Mouse (Mus musculus): ENCODE data around the gene Gm49333.
"Not testable (repeated sequence)": the region's sequence is repeated elsewhere in the genome, so short reads cannot be mapped to it uniquely, and the experiment has no call there.

The Gm49333 gene

GRCm38 (mm10) chr16:20628871-20629391, 17.5 kb downstream of the Gm49333 start:
- no peak for DNase-seq (ENCODE audit: low spot score)

DNA sequence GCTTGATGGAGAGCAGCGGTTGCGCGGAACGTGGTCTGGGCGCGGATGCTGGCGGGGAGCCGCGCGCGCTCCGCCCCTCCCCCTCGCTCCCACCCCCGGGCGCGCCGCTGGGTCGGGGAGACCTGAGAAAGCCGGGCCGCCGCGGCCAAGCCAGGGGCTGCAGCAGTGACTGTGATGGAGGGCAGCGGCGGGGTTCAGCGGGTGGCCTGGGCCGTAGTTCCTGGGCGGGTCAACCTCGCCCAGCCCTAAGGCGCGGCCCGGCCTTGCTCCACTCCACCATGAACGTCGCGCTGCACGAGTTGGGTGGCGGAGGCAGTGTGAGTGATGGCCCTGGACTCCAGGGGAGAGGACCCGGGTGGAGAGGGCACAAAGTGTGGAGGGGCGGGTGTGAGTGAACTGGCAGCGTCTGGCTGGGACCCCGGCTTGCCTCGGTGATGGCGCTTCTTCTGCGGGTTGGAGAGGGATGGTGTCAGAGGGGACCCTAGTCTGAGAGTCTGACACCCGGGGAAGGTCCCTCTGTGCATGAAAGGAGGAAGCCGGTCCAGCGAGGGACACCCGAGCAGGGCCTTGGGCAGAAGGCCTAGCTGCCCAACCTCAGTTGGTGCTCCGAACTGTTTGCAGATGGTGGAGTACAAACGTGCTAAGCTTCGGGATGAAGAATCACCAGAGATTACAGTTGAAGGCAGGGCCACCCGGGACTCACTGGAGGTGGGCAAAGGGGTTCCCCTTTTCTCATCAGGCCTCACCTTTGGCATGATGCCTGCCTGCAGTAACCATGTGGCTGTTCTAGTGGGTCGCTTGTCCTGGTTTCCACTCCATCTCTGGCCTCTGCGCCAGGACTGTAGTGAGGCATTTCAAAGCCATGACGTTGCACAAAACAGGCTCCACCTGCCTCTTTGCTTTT, 18.6 kb downstream of the Gm49333 start, which contains the start of gene Ece2:
Ece2 (plus strand) TSS at position 98 of the 904 bp plus-strand sequence.
- DNase-seq (ENCODE audit: low spot score) = no peak

DNA sequence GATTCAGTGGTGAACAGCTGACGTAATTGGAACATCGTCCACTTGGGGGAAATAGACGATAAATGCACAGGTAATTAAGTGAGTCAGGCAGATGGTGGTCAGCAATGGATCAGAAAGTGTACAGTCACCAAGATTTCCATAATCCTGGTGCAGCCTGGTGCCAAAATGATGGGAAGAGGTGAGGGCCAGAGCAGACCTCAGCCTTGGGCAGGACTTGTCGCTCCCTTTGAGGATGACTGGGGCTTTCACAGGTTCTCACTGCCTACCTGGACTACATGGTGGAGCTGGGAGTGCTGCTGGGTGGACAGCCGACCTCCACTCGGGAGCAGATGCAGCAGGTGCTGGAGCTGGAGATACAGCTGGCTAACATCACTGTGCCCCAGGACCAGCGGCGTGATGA, 26.0 kb downstream of the Gm49333 start:
- DNase-seq (ENCODE audit: low spot score) = no peak

- DNase-seq (ENCODE audit: low spot score) = no peak
These were observed 27.0 kb downstream of the Gm49333 start for GRCm38 (mm10) chr16:20638367-20638766.

GRCm38 (mm10) chr16:20642161-20642560, 30.8 kb downstream of the Gm49333 start:
- DNase-seq (ENCODE audit: low spot score) = peak; percentile 70

- DNase-seq (ENCODE audit: low spot score) = no peak
These were observed 32.5 kb downstream of the Gm49333 start for GRCm38 (mm10) chr16:20643911-20644310.

GRCm38 (mm10) chr16:20651076-20651946, 39.9 kb downstream of the Gm49333 start, which contains the start of gene Psmd2:
Gene Psmd2, plus strand, starts transcription at chr16:20651652.
- peak; percentile 97 for DNase-seq (ENCODE audit: low spot score)

DNA sequence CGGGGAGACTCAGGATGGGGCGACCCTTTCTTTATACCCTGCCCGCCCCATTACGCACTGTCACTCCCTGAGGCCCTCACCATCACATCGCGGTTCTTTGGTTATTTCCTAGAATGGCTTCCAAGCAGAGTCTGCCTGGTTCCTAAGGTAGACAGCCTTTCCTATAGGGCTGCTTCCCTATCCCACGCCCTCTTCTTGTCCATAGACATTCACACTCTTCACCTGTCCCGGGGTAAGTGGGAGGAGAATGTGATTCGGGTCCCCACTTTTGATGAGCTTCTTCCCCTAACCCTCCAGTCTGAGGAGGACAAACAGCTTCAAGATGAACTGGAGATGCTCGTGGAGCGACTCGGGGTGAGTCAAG, 40.5 kb downstream of the Gm49333 start:
- DNase-seq (ENCODE audit: low spot score) = no peak

DNA sequence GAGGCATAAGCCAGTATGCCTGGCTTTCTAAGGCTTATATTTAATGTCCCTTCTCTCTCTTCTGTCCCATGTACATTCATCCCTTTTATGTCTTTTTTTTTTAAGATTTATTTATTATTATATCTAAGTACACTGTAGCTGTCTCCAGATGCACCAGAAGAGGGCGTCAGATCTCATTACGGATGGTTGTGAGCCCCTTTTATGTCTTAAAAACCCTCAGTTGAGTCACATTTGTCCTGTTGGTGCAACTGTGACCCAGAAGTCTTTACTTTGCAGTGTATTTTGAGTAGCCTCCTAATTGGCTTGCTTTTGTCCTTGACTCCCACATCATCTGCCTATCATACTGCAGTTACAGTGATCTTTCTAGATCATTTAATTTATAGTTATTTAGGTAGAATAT, 41.9 kb downstream of the Gm49333 start:
- DNase-seq (ENCODE audit: low spot score) = no peak

- no peak for DNase-seq (ENCODE audit: low spot score)
These were observed 46.3 kb downstream of the Gm49333 start for GRCm38 (mm10) chr16:20657661-20658060.

GRCm38 (mm10) chr16:20668013-20668412, 56.6 kb downstream of the Gm49333 start, which contains the start of gene Eif4g1:
Gene Eif4g1, plus strand, starts transcription at chr16:20668313.
- not testable (repeated sequence) for DNase-seq (ENCODE audit: low spot score)

DNA sequence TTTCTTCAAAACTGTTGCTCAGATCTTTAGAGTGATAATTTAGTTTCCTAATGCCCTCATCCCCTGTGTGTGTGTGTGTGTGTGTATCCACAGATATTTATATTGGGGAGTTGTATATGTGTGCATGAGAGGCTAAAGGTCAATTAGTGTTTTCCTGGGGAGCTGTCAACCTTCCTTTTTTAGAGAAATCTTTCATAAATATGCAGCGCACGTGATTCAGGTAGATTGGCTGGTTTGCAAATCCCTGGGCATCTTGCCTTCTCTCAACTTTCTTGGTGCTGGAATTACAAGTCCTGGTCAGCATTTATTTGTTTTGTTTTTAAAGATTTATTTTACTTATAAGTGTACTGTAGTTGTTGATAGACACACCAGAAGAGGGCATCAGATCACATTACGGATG, 58.9 kb downstream of the Gm49333 start:
- DNase-seq (ENCODE audit: low spot score) = no peak

DNA sequence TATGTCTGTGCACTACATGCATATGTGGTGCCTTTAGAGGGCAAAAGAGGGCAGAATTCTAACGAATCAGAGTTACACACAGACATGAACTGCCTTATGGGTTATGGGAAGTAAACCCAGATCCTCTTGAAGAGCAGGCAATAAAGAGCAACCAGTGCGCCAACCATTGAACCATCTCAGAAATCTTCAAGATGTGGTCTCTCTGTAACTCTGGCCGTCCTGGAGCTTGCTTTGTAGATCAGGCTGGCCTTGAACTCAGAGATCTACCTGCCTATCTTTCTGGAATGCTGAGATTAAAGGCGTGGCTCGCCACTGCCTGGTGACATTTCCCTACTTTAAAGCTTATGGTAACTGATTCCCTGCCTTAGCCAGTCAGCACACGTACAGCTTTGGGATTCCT, 60.5 kb downstream of the Gm49333 start:
- DNase-seq (ENCODE audit: low spot score) = no peak

DNA sequence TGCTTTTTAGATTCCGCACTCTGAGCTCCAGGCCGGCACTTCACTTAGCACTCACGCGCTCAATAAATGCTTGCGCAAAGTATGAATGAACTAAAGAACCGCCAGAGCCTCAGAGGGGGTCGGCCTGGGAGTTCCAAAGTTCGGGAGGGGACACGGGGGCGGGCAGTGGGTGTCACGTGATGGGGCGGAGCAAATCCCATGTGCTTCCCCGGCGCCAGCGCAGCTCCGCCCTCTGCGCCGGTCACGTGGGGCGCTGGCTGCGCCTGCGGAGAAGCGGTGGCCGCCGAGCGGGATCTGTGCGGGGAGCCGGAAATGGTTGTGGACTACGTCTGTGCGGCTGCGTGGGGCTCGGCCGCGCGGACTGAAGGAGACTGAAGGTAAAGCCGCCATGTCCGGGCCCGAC, 61.1 kb downstream of the Gm49333 start:
- peak; percentile 96 for DNase-seq (ENCODE audit: low spot score)

DNA sequence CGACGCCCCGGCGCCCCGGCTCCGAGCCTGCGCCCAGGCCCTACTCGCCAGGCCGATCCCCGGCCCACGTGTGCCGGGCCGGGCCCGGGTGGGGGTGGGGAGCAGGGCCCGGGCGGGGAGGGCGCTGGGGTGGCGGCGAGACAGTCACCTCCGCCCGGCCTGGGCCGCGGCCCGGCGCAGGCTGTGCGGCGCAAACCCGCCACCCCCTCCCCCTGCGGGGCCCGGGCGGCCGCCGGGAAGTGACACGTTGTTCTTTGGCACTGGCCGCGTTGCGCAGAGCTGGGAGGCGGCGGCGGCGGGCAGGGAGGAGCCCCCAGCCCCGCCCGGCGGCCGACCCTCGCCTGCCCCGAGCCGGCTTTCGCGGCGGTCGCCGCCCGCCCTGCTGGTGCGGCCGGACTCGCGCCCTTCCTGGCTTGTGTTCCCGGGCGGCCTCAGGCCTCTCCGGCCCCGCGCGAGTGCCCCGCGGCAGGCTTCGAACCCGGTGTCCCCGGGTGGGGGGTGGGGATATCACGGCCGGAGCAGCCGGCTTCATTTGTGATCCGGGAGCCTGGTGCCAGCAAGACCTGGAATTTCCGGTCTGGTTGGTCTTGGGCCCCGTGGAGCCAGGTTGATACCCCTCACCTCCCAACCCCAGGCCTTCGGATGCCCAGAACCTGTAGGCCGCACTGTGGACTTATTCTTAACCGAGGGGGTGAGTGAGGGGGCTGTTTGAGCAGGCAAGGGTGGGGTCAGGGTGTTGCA, 61.7 kb downstream of the Gm49333 start:
- DNase-seq (ENCODE audit: low spot score) = peak; percentile 75

GRCm38 (mm10) chr16:20673706-20674303, 62.4 kb downstream of the Gm49333 start:
- no peak for DNase-seq (ENCODE audit: low spot score)

DNA sequence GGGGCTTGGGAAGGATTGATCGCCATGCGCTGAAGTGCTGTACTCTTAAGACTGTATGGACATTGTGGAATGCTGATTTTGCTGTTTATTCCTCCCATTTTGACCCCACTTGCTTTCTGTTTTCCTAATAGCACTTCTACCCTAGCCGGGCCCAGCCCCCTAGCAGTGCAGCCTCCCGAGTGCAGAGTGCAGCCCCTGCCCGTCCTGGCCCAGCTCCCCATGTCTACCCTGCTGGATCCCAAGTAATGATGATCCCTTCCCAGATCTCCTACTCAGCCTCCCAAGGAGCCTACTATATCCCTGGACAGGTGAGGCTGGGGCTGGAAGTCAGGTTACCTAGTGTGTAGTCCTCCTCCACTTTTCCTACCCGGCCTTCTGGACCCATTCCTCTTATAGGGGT, 63.8 kb downstream of the Gm49333 start:
- no peak for DNase-seq (ENCODE audit: low spot score)

GRCm38 (mm10) chr16:20676702-20677101, 65.3 kb downstream of the Gm49333 start:
- no peak for DNase-seq (ENCODE audit: low spot score)

GRCm38 (mm10) chr16:20677380-20677779, 66.0 kb downstream of the Gm49333 start:
- no peak for DNase-seq (ENCODE audit: low spot score)

- peak; percentile 92 for DNase-seq (ENCODE audit: low spot score)
These were observed 66.7 kb downstream of the Gm49333 start for GRCm38 (mm10) chr16:20677974-20678675.

DNA sequence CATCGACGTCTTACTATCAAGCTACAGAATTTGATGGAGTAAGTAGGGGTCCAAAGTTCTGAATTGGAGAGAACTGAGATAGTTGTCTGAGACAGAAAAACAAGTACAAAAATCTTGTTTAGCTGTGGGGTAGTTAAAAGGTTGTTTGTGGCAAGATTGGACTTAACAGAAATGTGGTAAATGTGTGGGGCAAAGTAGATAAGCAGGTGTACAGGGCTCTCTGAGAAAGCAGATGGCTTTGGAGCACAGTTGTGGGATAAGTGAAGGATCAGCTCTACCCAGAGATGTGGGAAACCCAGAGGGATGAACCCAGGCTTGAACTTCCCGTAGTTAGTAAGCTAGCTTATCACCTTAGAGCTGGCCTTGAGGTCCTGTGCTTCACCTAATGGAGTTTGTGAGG, 79.4 kb downstream of the Gm49333 start:
- no peak for DNase-seq (ENCODE audit: low spot score)

Measured in urinary bladder, postnatal 14 days (tissue).